Mouse (Mus musculus): ENCODE results near the gene Grik5.

Grik5 gene

GRCm38 (mm10) chr7:24983396-24983795 lies 88.8 kb downstream of the Grik5 start:
- DNase-seq = no peak

- no peak for DNase-seq
Observed at GRCm38 (mm10) chr7:24980439-24980838, 91.7 kb downstream of the Grik5 start.

DNA sequence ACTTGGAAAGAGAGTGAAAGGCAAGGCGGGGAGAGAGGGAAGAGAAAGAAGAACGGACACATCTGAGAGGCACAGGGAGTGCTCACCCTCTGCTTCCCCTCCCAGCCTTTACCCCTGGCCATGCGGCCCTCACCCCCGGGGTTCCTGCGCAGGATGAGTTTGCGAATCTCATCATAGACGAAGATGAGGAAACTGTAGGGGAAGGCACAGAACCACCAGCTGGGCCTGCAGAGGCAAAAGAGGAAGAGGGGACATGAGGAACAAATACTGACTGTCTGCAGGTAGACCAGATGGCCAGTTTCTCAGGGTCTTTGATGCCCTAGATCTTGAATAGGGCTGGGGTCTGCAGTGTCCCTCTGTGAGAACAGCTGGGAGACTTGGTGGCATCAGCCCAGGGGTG lies 93.4 kb downstream of the Grik5 start:
- no peak for DNase-seq

DNA sequence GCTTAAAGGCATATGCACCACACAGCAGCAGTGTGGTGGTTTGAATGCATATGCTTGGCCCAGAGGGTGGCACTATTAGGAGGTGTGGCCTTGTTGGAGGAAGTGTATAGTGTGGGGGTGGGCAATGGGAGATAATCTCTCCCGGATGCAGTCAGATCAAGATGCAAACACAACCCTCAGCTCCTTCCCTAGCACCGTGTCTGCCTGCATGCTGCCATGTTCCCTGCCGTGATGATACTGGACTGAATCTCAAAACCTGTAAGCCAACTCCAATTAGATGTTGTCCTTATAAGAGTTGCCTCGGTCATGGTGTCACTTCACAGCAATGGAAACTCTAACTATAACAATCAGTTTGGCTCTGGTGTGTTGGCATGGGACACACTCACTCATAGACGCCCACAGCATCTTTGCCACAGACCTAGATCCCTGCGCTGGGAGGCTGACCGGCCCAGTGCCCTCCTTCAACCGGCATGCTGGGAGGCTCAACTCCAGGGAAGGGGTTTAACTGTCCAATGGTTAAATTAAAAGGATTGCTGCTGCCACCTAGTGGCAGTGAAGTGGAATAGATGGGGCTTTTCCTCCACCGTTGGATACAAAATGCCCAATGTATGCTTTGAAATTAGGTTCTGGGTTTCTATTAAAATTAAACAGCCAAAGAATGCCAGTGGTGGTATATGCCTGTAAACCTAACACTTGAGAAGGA lies 97.1 kb downstream of the Grik5 start:
- peak; percentile 68 for DNase-seq

- DNase-seq = peak; percentile 69
Observed at GRCm38 (mm10) chr7:24973902-24974301, 98.2 kb downstream of the Grik5 start.

DNA sequence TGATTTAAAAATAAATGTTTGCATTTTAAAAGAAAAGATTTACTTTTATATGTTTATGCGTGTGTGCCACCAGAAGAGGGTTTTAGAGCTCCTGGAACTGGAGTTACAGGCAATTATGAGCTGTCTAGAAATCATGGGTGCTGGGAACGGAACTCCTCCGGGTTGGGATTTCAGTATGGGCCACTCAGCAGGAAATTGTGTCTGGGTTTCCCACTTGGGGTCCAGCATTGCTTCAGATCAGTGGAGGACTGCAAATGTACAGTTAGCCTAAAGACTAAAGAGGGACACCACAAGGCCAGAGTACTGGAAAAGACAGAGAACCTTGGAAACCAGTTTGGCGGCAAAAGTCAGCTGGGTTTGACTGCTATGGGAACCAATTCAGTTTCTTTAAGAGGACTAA lies 98.9 kb downstream of the Grik5 start:
- DNase-seq = peak; percentile 54

GRCm38 (mm10) chr7:24971972-24972893 lies 99.9 kb downstream of the Grik5 start, which contains the start of gene Rabac1:
Rabac1 (minus strand) TSS chr7:24972754.
- DNase-seq = peak; percentile 96

DNA sequence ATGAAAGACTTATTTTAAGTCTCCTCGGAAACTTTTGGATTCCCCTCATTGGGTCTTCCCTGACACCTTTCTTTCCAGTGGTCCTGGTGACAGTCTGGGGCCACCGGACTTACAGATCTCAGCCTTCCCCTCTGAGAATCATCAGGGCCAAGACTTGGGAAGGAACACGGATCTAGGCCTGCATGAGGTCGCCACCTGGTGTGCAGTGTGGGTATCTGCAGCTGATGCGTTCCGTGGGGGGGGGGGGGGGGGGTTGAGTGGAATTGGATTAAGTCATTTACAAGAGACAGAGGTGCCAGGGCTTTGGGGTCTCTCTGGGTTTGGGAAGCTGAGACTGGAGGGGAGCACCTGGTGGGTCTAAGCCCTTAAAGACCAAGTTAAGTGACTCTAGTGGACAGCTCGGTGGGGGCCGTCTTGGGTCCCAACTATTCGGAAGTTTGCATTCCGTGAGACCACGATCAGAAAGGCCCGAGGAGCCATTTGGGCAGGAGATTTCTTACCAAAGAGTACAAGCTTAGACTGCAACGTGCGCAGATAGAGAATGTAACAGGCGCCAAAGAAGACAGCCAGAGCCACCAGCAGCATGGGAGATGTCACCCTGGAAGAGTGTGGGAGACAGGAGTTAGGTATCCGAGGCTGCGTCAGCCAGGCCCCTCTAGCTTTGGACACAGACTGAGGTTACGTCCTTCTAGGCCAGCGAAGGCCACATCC lies 100.7 kb downstream of the Grik5 start:
- DNase-seq = peak; percentile 69

DNA sequence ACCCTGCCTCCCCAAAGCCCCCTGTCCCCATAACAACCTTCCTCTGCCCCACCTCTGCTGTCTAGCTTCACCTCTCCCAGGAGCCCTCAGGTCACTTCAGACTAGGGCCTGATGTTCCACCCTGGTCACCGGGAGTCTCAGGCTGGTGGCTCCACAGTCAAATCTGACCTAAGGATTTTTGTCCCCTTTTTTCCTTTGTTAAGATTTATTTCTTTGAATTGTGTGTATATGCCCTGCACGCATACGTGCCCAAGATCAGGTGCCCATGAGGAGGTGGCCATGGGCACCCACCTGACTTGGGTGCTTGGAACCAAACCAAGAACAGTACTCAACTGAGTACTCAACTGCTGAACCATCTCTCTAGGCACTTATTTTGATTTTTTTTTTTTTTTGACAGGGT lies 101.8 kb downstream of the Grik5 start:
- DNase-seq = no peak

DNA sequence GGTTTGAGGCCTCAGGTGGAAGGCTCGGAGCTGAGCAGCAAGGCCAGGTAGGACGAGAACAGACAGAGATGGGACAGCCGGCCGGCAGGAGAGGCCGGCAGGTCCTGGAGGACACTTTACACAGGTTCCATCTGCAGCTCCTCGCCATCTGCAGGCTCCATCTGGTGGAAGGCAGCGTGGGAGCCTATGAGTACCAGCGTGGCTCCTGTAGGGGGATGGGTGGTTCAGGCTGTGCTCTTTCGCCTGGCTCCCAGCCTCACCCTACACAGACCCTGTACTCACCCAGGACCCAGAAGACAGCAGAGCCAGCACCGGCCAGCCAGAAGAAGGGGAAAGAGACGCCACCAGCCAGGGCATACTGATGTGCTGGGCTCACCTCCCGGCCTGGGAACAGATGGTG lies 102.3 kb downstream of the Grik5 start:
- peak; percentile 92 for DNase-seq

DNA sequence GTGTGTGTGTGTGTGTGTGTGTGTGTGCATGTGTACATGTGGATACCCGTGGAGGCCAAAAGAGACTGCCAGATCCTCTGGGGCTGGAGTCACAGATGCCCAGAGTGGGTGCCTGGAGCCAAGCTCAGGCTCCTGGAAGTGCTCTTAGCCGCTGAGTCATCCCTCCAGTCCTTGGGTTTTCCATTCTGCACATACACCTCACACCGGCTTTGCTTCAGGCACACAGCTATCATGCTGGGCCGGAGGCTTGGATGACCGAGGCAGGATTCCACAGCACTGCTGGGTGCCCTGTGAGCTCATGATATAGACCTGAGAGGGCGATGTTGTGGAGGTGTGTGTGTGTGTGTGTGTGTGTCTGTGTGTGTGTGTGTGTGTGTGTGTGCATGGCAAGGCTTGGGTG lies 103.7 kb downstream of the Grik5 start:
- peak; percentile 64 for DNase-seq

GRCm38 (mm10) chr7:24967966-24968365 lies 104.2 kb downstream of the Grik5 start:
- DNase-seq = peak; percentile 56

- peak; percentile 83 for DNase-seq
Observed at GRCm38 (mm10) chr7:24964897-24965535, 107.1 kb downstream of the Grik5 start.

- no peak for DNase-seq
Observed at GRCm38 (mm10) chr7:24964288-24964687, 107.9 kb downstream of the Grik5 start.
